Mouse (Mus musculus) adrenal gland, postnatal 36 days (tissue): Measurements from ENCODE around the gene C1galt1c1. TPM values are rescaled to one million over a fixed set of nuclear protein-coding genes. Genes with fewer than 3 reads are reported as not detected.

Experiments
- total RNA-seq, 2 experiments: library from RNA; stranded (reverse); gene quantifications; 2 replicates each; pipeline ENCODE4 v1.2.3; 2021

The C1galt1c1 gene
- total RNA-seq, 2 experiments from 2014 or later = 27.8 to 28.3 TPM

Other genes starting within 250 kb of the C1galt1c1 start
- 100 to 1,000 TPM; 259 to 268 TPM for gene Lamp2, start 178.6 kb downstream of the C1galt1c1 start, total RNA-seq
- 10 to 100 TPM; 37.3 to 45.4 TPM for gene Cul4b, start 58.9 kb downstream of the C1galt1c1 start, total RNA-seq
- gene Mcts1, start 34.5 kb downstream of the C1galt1c1 start, total RNA-seq = 10 to 100 TPM; 68.7 to 68.9 TPM
- gene 6030498E09Rik, start 137.6 kb upstream of the C1galt1c1 start, total RNA-seq = under 1 TPM in 1 of 2 experiments, not detected in 1; 0.23 TPM